Mouse (Mus musculus): ENCODE data around the gene Taar9.

DNA sequence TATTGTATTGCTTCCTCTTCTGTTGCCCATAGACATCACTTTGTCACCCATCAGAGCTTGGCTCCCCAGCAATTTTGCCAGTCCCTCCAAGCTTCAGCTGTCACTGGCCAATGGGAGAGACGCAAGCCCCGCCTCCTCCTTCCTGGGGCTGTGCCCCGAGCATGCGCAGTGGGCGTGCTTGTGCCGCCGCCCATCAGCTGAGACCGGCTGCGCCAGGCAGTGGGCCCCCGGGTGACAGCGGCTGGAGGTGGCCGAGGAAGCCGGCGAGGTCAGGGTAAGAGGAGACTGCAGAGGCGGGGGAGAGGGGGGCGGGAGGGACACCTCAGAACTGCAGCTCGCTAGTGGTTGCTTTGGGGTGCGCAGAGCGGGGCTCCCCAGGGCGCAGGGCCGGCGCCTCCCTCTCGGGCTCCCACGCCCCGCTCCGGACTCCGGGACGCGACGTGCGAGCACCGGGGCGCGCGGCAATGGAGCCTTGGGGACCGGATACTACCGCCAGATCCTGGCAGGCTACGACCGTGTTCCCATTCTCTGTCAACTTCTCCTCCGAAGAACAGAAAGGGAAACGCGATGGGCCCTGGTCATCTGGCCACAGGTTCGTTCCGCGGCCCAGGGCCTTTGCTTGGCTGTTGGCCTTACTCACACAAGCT, 39.9 kb upstream of the Taar9 start, which contains the start of gene Stx7:
- TF ChIP-seq TAL1 (IDR thresholded peaks at IDR 0.05; ENCODE audit: low read length) (no peak), GATA1 (IDR thresholded peaks at IDR 0.05; ENCODE audit: low read length) (no peak)
